22 mouse cellular contexts compared by ENCODE assay signal in genomic region chr1:119254928-119255327, GRCm38 (mm10).
DNase-seq lines count a peak whose midpoint lies in the region; ATAC-seq and TF ChIP-seq lines count a peak whose summit lies in the region.
"Had no signal": no experiment of that assay in that cellular context is flagged by ENCODE, and none has a peak within 500 bp of the region (broad histone marks: within the 10 kb centered on the region; RNA-seq: fewer than 3 reads in every experiment).

No protein-coding gene starts in this region.

- H3K4me3 ChIP-seq in forebrain, embryonic 14.5 days (ENCODE audit: low read depth, low read length), result no peak overlapping the region
- H3K4me3 ChIP-seq in forebrain, embryonic 11.5 days (ENCODE audit: low read depth, low read length), result no peak overlapping the region
- H3K4me3 ChIP-seq in hindbrain, embryonic 14.5 days (replicated peaks; ENCODE audit: low read length), result no peak overlapping the region
- no peak overlapping the region for H3K4me3 ChIP-seq in midbrain, embryonic 16.5 days (ENCODE audit: low read depth, low read length)
- H3K4me3 ChIP-seq: embryonic facial prominence, embryonic 15.5 days; gastrocnemius, adult 2 months; heart, embryonic 10.5 days; limb, embryonic 12.5 days; liver, embryonic 13.5 days had no signal

- peak; percentile 62 for DNase-seq in forebrain, embryonic 14.5 days (ENCODE audit: low spot score)
- DNase-seq in forebrain, embryonic 11.5 days (ENCODE audit: low spot score), result no peak
- DNase-seq in brain, embryonic 14.5 days (ENCODE audit: low read depth), result peak; percentile 74
- DNase-seq in hindbrain, embryonic 14.5 days (ENCODE audit: low spot score), result no peak
- DNase-seq in c-Kit-positive CD71-positive TER-119-positive erythroid progenitor cells, embryonic 14.5 days (ENCODE audit: low spot score), result no peak
- no peak for DNase-seq in heart, postnatal 36 days
- DNase-seq in liver, result no peak
- DNase-seq: adrenal gland, postnatal 10 days; gastrocnemius, adult 2 months; kidney, adult 8-10 months; kidney, postnatal 25 days; liver, embryonic 13.5 days; lung, embryonic 14.5 days; lung, postnatal 36 days; thymus, adult 2 months had no signal

- no peak for TF ChIP-seq POLR2A in brain, embryonic 14.5 days (IDR thresholded peaks at IDR 0.05; ENCODE audit: borderline replicate concordance, extremely low read depth, insufficient read depth, insufficient read length, poor library complexity, severe bottlenecking)

- no peak for TF ChIP-seq CTCF in brain, embryonic 14.5 days (IDR thresholded peaks at IDR 0.05; ENCODE audit: borderline replicate concordance, extremely low read depth, insufficient read depth, insufficient read length)

- no peaks in the 10 kb centered on the region for H3K27me3 ChIP-seq in forebrain, embryonic 14.5 days (replicated peaks; ENCODE audit: control insufficient read depth, insufficient read depth, low read length)
- H3K27me3 ChIP-seq in forebrain, embryonic 11.5 days (ENCODE audit: control insufficient read depth, insufficient read depth, low read length), result no peaks in the 10 kb centered on the region
- no peaks in the 10 kb centered on the region for H3K27me3 ChIP-seq in hindbrain, embryonic 14.5 days (ENCODE audit: control insufficient read depth, insufficient read depth, low read length)
- no peaks in the 10 kb centered on the region for H3K27me3 ChIP-seq in midbrain, embryonic 16.5 days (ENCODE audit: control insufficient read depth, insufficient read depth, low read depth, low read length)
- H3K27me3 ChIP-seq: embryonic facial prominence, embryonic 15.5 days; limb, embryonic 12.5 days; liver, embryonic 13.5 days had no signal

- H3K4me1 ChIP-seq in forebrain, embryonic 14.5 days (ENCODE audit: control insufficient read depth, insufficient read depth, low read length), result no peaks in the 10 kb centered on the region
- H3K4me1 ChIP-seq in forebrain, embryonic 11.5 days (replicated peaks; ENCODE audit: control insufficient read depth, insufficient read depth, low read length), result no peaks in the 10 kb centered on the region
- H3K4me1 ChIP-seq in hindbrain, embryonic 14.5 days (replicated peaks; ENCODE audit: control insufficient read depth, insufficient read depth, low read length), result 0 out of 2 replicates have a peak, but pooled peaks cover 9% of the 10 kb centered on the region
- no peaks in the 10 kb centered on the region for H3K4me1 ChIP-seq in midbrain, embryonic 16.5 days (ENCODE audit: control insufficient read depth, insufficient read depth, low read length)
- H3K4me1 ChIP-seq: embryonic facial prominence, embryonic 15.5 days; limb, embryonic 12.5 days; liver, embryonic 13.5 days had no signal

- peak overlapping the region; percentile 68 for H3K27ac ChIP-seq in forebrain, embryonic 14.5 days (ENCODE audit: low read depth, low read length)
- no peak overlapping the region for H3K27ac ChIP-seq in forebrain, embryonic 11.5 days (ENCODE audit: low read depth, low read length)
- peak overlapping the region; percentile 55; the same call in 1 of the 2 replicates for H3K27ac ChIP-seq in hindbrain, embryonic 14.5 days
- peak overlapping the region; percentile 54 for H3K27ac ChIP-seq in midbrain, embryonic 16.5 days (ENCODE audit: low read length)
- H3K27ac ChIP-seq: embryonic facial prominence, embryonic 15.5 days; gastrocnemius, adult 2 months; heart, embryonic 10.5 days; limb, embryonic 12.5 days; liver, embryonic 13.5 days had no signal

- no peak overlapping the region for H3K9ac ChIP-seq in forebrain, embryonic 14.5 days (ENCODE audit: low read length)
- no peak overlapping the region for H3K9ac ChIP-seq in forebrain, embryonic 11.5 days (ENCODE audit: low read length)
- no peak overlapping the region for H3K9ac ChIP-seq in hindbrain, embryonic 14.5 days
- no peak overlapping the region for H3K9ac ChIP-seq in midbrain, embryonic 16.5 days (ENCODE audit: low read depth, low read length)
- H3K9ac ChIP-seq: embryonic facial prominence, embryonic 15.5 days; limb, embryonic 12.5 days; liver, embryonic 13.5 days; lung, embryonic 14.5 days had no signal

- H3K9me3 ChIP-seq in forebrain, embryonic 14.5 days (replicated peaks; ENCODE audit: control insufficient read depth, low read length), result no peaks in the 10 kb centered on the region
- no peaks in the 10 kb centered on the region for H3K9me3 ChIP-seq in forebrain, embryonic 11.5 days (ENCODE audit: control insufficient read depth, low read length)
- no peaks in the 10 kb centered on the region for H3K9me3 ChIP-seq in hindbrain, embryonic 14.5 days (ENCODE audit: control insufficient read depth, low read length)
- H3K9me3 ChIP-seq in midbrain, embryonic 16.5 days (replicated peaks; ENCODE audit: control insufficient read depth, low read length, poor library complexity, severe bottlenecking), result no peaks in the 10 kb centered on the region
- H3K9me3 ChIP-seq: embryonic facial prominence, embryonic 15.5 days; heart, embryonic 10.5 days; limb, embryonic 12.5 days; liver, embryonic 13.5 days had no signal

- H3K4me2 ChIP-seq in forebrain, embryonic 14.5 days (ENCODE audit: low read length), result no peak overlapping the region
- no peak overlapping the region for H3K4me2 ChIP-seq in forebrain, embryonic 11.5 days (ENCODE audit: low read depth, low read length, severe bottlenecking)
- no peak overlapping the region for H3K4me2 ChIP-seq in hindbrain, embryonic 14.5 days (replicated peaks)
- no peak overlapping the region for H3K4me2 ChIP-seq in midbrain, embryonic 16.5 days (ENCODE audit: low read length)
- H3K4me2 ChIP-seq: embryonic facial prominence, embryonic 15.5 days; limb, embryonic 12.5 days; liver, embryonic 13.5 days; lung, embryonic 14.5 days had no signal

- H3K36me3 ChIP-seq in forebrain, embryonic 14.5 days (ENCODE audit: control insufficient read depth, insufficient read depth, low read length), result no peaks in the 10 kb centered on the region
- H3K36me3 ChIP-seq in forebrain, embryonic 11.5 days (ENCODE audit: control insufficient read depth, insufficient read depth, low read length), result no peaks in the 10 kb centered on the region
- H3K36me3 ChIP-seq in hindbrain, embryonic 14.5 days (replicated peaks; ENCODE audit: control insufficient read depth, insufficient read depth), result no peaks in the 10 kb centered on the region
- no peaks in the 10 kb centered on the region for H3K36me3 ChIP-seq in midbrain, embryonic 16.5 days (ENCODE audit: control insufficient read depth, insufficient read depth, low read length)
- H3K36me3 ChIP-seq: embryonic facial prominence, embryonic 15.5 days; heart, embryonic 10.5 days; limb, embryonic 12.5 days; liver, embryonic 13.5 days had no signal

- intact Hi-C loops in heart, postnatal 36 days (cut with DNase I), result no loop called here

- WGBS in forebrain, embryonic 14.5 days, result 71% methylated on average over 5 of the region's 5 CpGs
- WGBS in forebrain, embryonic 11.5 days, result 77% methylated on average over 5 of the region's 5 CpGs
- 41% methylated on average over 5 of the region's 5 CpGs for WGBS in hindbrain, embryonic 14.5 days
- WGBS in midbrain, embryonic 16.5 days, result 79% methylated on average over 5 of the region's 5 CpGs

- ATAC-seq in forebrain, embryonic 14.5 days, result peak; percentile 33
- ATAC-seq in forebrain, embryonic 11.5 days (replicated peaks; ENCODE audit: low FRiP score), result no peak
- ATAC-seq in hindbrain, embryonic 14.5 days (ENCODE audit: low FRiP score), result peak; percentile 24; the same call in 1 of the 2 replicates
- no peak for ATAC-seq in midbrain, embryonic 16.5 days
- ATAC-seq: activated CD4-positive, CD25-positive, alpha-beta regulatory T cell, adult 4 months; CD4-positive, CD25-positive, alpha-beta regulatory T cell, adult 4 months; inflammation-experienced regulatory T-cells, adult 6 months had no signal

Comparison
In these comparisons a context has a peak if more than half of its experiments do, and no peak if none do; other contexts are left out.
1. ATAC-seq: peak in forebrain, embryonic 14.5 days (single experiment) and hindbrain, embryonic 14.5 days (single experiment); none in forebrain, embryonic 11.5 days (single experiment) and midbrain, embryonic 16.5 days (single experiment).
2. DNase-seq: peak in forebrain, embryonic 14.5 days (single experiment) and brain, embryonic 14.5 days (single experiment); none in forebrain, embryonic 11.5 days (single experiment), hindbrain, embryonic 14.5 days (single experiment), c-Kit-positive CD71-positive TER-119-positive erythroid progenitor cells, embryonic 14.5 days (single experiment), heart, postnatal 36 days (0 of 2) and liver (single experiment).